Mouse (Mus musculus): ENCODE measurements around the gene A3galt2.

- no peak for TF ChIP-seq CTCF (IDR thresholded peaks at IDR 0.05; ENCODE audit: low read depth)
- TF ChIP-seq EP300 (IDR thresholded peaks at IDR 0.05; ENCODE audit: low read depth) = no peak
Measured at GRCm38 (mm10) chr4:128721761-128722160, 33.4 kb upstream of the A3galt2 start.
